Mouse (Mus musculus): Measurements from ENCODE around the gene Mpzl1.

DNA sequence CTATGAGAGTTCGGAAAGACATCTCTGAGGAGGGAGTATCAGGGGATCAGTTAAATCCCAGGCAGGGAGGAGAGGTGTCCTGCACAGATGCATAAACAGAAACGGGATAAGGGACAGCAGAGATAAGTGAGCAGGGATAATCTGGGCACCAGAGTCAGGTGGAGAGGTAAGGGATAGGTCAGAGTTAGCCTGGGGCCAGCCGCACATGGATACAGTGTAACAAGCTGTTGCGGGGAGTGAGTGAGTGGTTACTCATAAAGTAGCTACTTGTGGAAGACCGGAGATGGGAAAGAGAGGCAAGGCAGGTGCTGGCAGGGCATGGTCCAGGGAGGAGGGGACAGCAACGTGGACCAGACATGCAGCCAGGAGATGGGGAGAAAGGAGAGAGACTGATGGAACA is 35.7 kb upstream of the Mpzl1 start:
- TF ChIP-seq CTCF (IDR thresholded peaks at IDR 0.05; ENCODE audit: control insufficient read depth, insufficient read depth, low read length) = no peak
- TF ChIP-seq POLR2A (IDR thresholded peaks at IDR 0.05; ENCODE audit: borderline replicate concordance, control insufficient read depth, low read depth, low read length) = no peak
